Mouse (Mus musculus) ES-Bruce4 (cell line): ENCODE data around the gene Ccnj.

Experiments
- CTCF ChIP-seq: IDR thresholded peaks from one replicate; pipeline ENCODE4 v1.8.1; 2011; ENCODE audit warnings: low read depth, low read length
- EP300 ChIP-seq: IDR thresholded peaks from 2 replicates; pipeline ENCODE4 v1.6.1; 2011; ENCODE audit warnings: low read depth, low read length; ENCODE audit not compliant: insufficient read depth
- POLR2A ChIP-seq: IDR thresholded peaks from one replicate; pipeline ENCODE4 v1.8.1; 2011; ENCODE audit warnings: low read length; ENCODE audit not compliant: insufficient read depth

GRCm38 (mm10) chr19:40840303-40840702 is 9.2 kb downstream of the Ccnj start:
- no peak for TF ChIP-seq CTCF
- no peak for TF ChIP-seq POLR2A
- no peak for TF ChIP-seq EP300
